ENCODE assay signal across 7 mouse cellular contexts in the genomic region with DNA sequence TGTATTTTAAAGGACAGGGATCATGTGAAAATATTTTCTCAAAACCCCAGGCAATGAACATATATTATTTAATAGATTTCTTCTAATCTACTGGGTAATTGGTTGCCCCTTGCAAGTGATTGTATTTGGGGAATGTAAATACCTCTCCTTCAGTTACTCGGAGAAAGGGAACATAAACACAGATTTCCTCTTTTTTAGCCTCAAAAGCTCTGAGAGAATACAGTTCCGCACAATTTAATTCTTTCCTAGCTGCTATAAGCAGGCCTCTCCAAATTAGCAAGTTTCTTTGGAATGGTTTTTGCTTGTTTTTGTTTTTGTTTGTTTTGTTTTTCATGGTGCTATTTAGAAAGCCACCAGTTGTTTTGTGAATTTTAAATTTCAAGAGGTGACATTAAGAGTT. TPM values are rescaled to one million over a fixed set of nuclear protein-coding genes. Genes with fewer than 3 reads are reported as not detected.
DNase-seq lines count a peak whose midpoint lies in the region; ATAC-seq lines count a peak whose summit lies in the region.

No protein-coding gene starts in this region.

- peak overlapping the region; percentile 84 for H3K4me2 ChIP-seq in lung, embryonic 15.5 days
- H3K4me2 ChIP-seq in forebrain, embryonic 12.5 days = peak overlapping the region; percentile 75
- peak overlapping the region; percentile 86 for H3K4me2 ChIP-seq in limb, embryonic 15.5 days
- peak overlapping the region; percentile 90 for H3K4me2 ChIP-seq in stomach, embryonic 15.5 days

- H3K27ac ChIP-seq in lung, embryonic 15.5 days = no peak overlapping the region
- H3K27ac ChIP-seq in forebrain, embryonic 12.5 days = 0 out of 2 replicates have a peak overlapping the region, but pooled peaks have one; percentile 95
- no peak overlapping the region for H3K27ac ChIP-seq in limb, embryonic 15.5 days
- H3K27ac ChIP-seq in stomach, embryonic 15.5 days = no peak overlapping the region

- no peak for DNase-seq in lung, adult 18-20 months
- no peak for DNase-seq in cerebellum, adult 11 months
- no peak for DNase-seq in adrenal gland, postnatal 10 days

- H3K27me3 ChIP-seq in lung, embryonic 15.5 days = no peaks in the 10 kb centered on the region
- H3K27me3 ChIP-seq in forebrain, embryonic 12.5 days = peaks cover 7% of the 10 kb centered on the region; the same call in 1 of the 2 replicates
- no peaks in the 10 kb centered on the region for H3K27me3 ChIP-seq in limb, embryonic 15.5 days
- H3K27me3 ChIP-seq in stomach, embryonic 15.5 days (replicated peaks) = no peaks in the 10 kb centered on the region

- peaks cover 13% of the 10 kb centered on the region for H3K4me1 ChIP-seq in lung, embryonic 15.5 days
- H3K4me1 ChIP-seq in forebrain, embryonic 12.5 days = peaks cover 26% of the 10 kb centered on the region
- H3K4me1 ChIP-seq in limb, embryonic 15.5 days = peaks cover 21% of the 10 kb centered on the region
- H3K4me1 ChIP-seq in stomach, embryonic 15.5 days = peaks cover 9% of the 10 kb centered on the region

- peak overlapping the region; percentile 83; the same call in 1 of the 2 replicates for H3K9ac ChIP-seq in lung, embryonic 15.5 days
- H3K9ac ChIP-seq in forebrain, embryonic 12.5 days = peak overlapping the region; percentile 89
- H3K9ac ChIP-seq in limb, embryonic 15.5 days = peak overlapping the region; percentile 85; the same call in 1 of the 2 replicates
- H3K9ac ChIP-seq in stomach, embryonic 15.5 days = 0 out of 2 replicates have a peak overlapping the region, but pooled peaks have one; percentile 4

- H3K36me3 ChIP-seq in lung, embryonic 15.5 days = no peaks in the 10 kb centered on the region
- no peaks in the 10 kb centered on the region for H3K36me3 ChIP-seq in forebrain, embryonic 12.5 days (replicated peaks)
- no peaks in the 10 kb centered on the region for H3K36me3 ChIP-seq in limb, embryonic 15.5 days
- H3K36me3 ChIP-seq in stomach, embryonic 15.5 days = no peaks in the 10 kb centered on the region

- H3K4me3 ChIP-seq in lung, embryonic 15.5 days = peak overlapping the region; percentile 94
- peak overlapping the region; percentile 91 for H3K4me3 ChIP-seq in forebrain, embryonic 12.5 days (replicated peaks)
- peak overlapping the region; percentile 83 for H3K4me3 ChIP-seq in limb, embryonic 15.5 days
- peak overlapping the region; percentile 89 for H3K4me3 ChIP-seq in stomach, embryonic 15.5 days (replicated peaks)

- H3K9me3 ChIP-seq in lung, embryonic 15.5 days = no peaks in the 10 kb centered on the region
- H3K9me3 ChIP-seq in forebrain, embryonic 12.5 days = no peaks in the 10 kb centered on the region
- H3K9me3 ChIP-seq in limb, embryonic 15.5 days = no peaks in the 10 kb centered on the region
- H3K9me3 ChIP-seq in stomach, embryonic 15.5 days = no peaks in the 10 kb centered on the region

- no peak for ATAC-seq in lung, embryonic 15.5 days (ENCODE audit: borderline replicate concordance, extremely low read depth, low FRiP score, low TSS enrichment)
- no peak for ATAC-seq in forebrain, embryonic 12.5 days (ENCODE audit: low FRiP score)
- ATAC-seq in limb, embryonic 15.5 days (ENCODE audit: insufficient number of reproducible peaks, low FRiP score, low TSS enrichment, low read depth) = no peak
- ATAC-seq in stomach, embryonic 15.5 days (ENCODE audit: insufficient read depth, low FRiP score, low read depth) = no peak

- 37% methylated on average over 2 of the region's 2 CpGs for WGBS in lung, embryonic 15.5 days
- 30% methylated on average over 2 of the region's 2 CpGs for WGBS in forebrain, embryonic 12.5 days
- WGBS in limb, embryonic 15.5 days = 50% methylated on average over 2 of the region's 2 CpGs
- 40% methylated on average over 2 of the region's 2 CpGs for WGBS in stomach, embryonic 15.5 days

RNA-seq across cellular contexts. Expression of gene Plcl2, which starts 1.1 kb away (rescaled TPM):
- 3.5 and 3.7 TPM in 2 replicates for polyA plus RNA-seq in lung, embryonic 15.5 days (2015; fragmentation: Nextera tagmentation; extraction: Ambion mirVana)
- polyA plus RNA-seq in forebrain, embryonic 12.5 days (2016; fragmentation: Nextera tagmentation; extraction: Ambion mirVana) = 8.3 and 9.4 TPM in 2 replicates
- polyA plus RNA-seq in limb, embryonic 15.5 days (2015; fragmentation: Nextera tagmentation; extraction: Ambion mirVana) = 2.2 and 3.1 TPM in 2 replicates
- 3.7 and 4.5 TPM in 2 replicates for polyA plus RNA-seq in stomach, embryonic 15.5 days (2015; fragmentation: Nextera tagmentation; extraction: Ambion mirVana)
- total RNA-seq in adrenal gland, postnatal 10 days (2021) = 10 to 100 TPM; 42.3 to 45.6 TPM

Comparison
In these comparisons a context has a peak if more than half of its experiments do, and no peak if none do; other contexts are left out.
1. H3K9ac ChIP-seq: peak in every context shown above with its lines; median percentile 89 in forebrain, embryonic 12.5 days; 85 in limb, embryonic 15.5 days; 83 in lung, embryonic 15.5 days; 4 in stomach, embryonic 15.5 days.